Mouse (Mus musculus): ENCODE data around the gene Gimap9.

GRCm38 (mm10) chr6:48687077-48687476 lies 11.1 kb downstream of the Gimap9 start:
- TF ChIP-seq CTCF (conservative IDR thresholded peaks at IDR 0.05; ENCODE audit: low read length), result no peak
- TF ChIP-seq NANOG (IDR thresholded peaks at IDR 0.05; ENCODE audit: borderline replicate concordance, low read length), result no peak
